Comparison of ENCODE assay signal across 9 mouse cellular contexts in the genomic region with DNA sequence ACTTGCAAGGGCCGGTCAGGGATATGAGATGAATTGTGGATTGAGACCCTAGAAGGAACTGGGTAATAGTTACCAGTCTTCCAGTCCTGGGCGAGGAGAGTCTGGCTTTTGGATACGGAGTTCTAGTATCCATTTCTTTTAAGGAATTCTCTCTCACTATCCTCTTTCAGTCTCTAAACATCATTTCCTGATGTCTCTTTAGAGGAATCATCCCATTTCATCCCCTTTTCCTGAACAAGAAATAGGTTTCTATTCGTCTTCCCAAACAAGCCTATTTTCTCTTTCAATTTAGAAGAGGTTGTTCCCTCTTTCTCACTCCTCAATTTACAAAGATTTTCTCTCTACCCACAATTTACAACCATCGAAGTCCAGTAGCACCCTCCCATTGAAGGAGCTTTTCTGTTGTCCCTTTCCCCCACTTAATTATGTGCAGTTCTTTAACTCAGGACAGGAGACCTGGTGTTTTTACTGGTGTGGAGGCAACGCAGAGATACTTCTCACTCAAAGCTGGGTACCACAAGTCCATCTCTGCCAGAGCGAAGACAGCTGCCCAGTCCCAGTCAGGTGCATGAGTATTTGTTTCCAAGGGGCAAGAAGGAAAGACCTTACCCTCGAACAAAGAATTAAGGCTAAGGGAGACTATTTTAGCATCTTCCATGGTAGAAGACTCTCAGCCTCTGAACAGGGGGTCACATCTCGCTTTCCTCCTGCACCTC. TPM values are rescaled to one million over a fixed set of nuclear protein-coding genes. Genes with fewer than 3 reads are reported as not detected.
DNase-seq lines count a peak whose midpoint lies in the region; ATAC-seq lines count a peak whose summit lies in the region.
"Had no signal": no experiment of that assay in that cellular context is flagged by ENCODE, and none has a peak within 500 bp of the region (broad histone marks: within the 10 kb centered on the region; RNA-seq: fewer than 3 reads in every experiment).

No protein-coding gene starts in this region.

- no peaks in the 10 kb centered on the region for H3K9me3 ChIP-seq in lung, embryonic 15.5 days
- H3K9me3 ChIP-seq in forebrain, embryonic 14.5 days (replicated peaks; ENCODE audit: control insufficient read depth, low read length) = no peaks in the 10 kb centered on the region
- no peaks in the 10 kb centered on the region for H3K9me3 ChIP-seq in liver, embryonic 11.5 days (ENCODE audit: control insufficient read depth, low read length)
- no peaks in the 10 kb centered on the region for H3K9me3 ChIP-seq in stomach, embryonic 14.5 days (ENCODE audit: control insufficient read depth, low read depth, low read length)

- no peak overlapping the region for H3K9ac ChIP-seq in lung, embryonic 15.5 days
- peak overlapping the region; percentile 98 for H3K9ac ChIP-seq in forebrain, embryonic 14.5 days (ENCODE audit: low read length)
- no peak overlapping the region for H3K9ac ChIP-seq in liver, embryonic 11.5 days (ENCODE audit: low read depth, low read length)
- no peak overlapping the region for H3K9ac ChIP-seq in stomach, embryonic 14.5 days (replicated peaks; ENCODE audit: low read depth, low read length)

- no peak for ATAC-seq in lung, embryonic 15.5 days (ENCODE audit: borderline replicate concordance, extremely low read depth, low FRiP score, low TSS enrichment)
- ATAC-seq in forebrain, embryonic 14.5 days = no peak
- no peak for ATAC-seq in liver, embryonic 11.5 days (replicated peaks; ENCODE audit: low FRiP score)
- ATAC-seq in stomach, embryonic 14.5 days (ENCODE audit: insufficient number of reproducible peaks, insufficient read depth, low FRiP score, low read depth) = no peak

- no peak for DNase-seq in lung, postnatal 25 days (ENCODE audit: low spot score)
- no peak for DNase-seq in forebrain, embryonic 14.5 days (ENCODE audit: low spot score)
- DNase-seq in liver, embryonic 11.5 days (ENCODE audit: low spot score) = no peak
- DNase-seq in gastrocnemius, postnatal 14 days = no peak
- DNase-seq in left cerebral cortex, adult 8-10 months (ENCODE audit: low spot score in 2 of 2) = no peak
- DNase-seq in urinary bladder, postnatal 10 days (ENCODE audit: low spot score) = no peak

- H3K4me3 ChIP-seq in lung, embryonic 15.5 days = peak overlapping the region; percentile 45
- peak overlapping the region; percentile 90 for H3K4me3 ChIP-seq in forebrain, embryonic 14.5 days (ENCODE audit: low read depth, low read length)
- H3K4me3 ChIP-seq in liver, embryonic 11.5 days (ENCODE audit: low read depth, low read length) = peak overlapping the region; percentile 48
- H3K4me3 ChIP-seq in stomach, embryonic 14.5 days (ENCODE audit: low read depth, low read length) = peak overlapping the region; percentile 34

- H3K27me3 ChIP-seq in lung, embryonic 15.5 days = peaks cover 99% of the 10 kb centered on the region
- peaks cover 27% of the 10 kb centered on the region for H3K27me3 ChIP-seq in forebrain, embryonic 14.5 days (replicated peaks; ENCODE audit: control insufficient read depth, insufficient read depth, low read length)
- H3K27me3 ChIP-seq in liver, embryonic 11.5 days (replicated peaks; ENCODE audit: control insufficient read depth, insufficient read depth, low read length) = peaks cover 99% of the 10 kb centered on the region
- H3K27me3 ChIP-seq in stomach, embryonic 14.5 days (ENCODE audit: control insufficient read depth, insufficient read depth, low read length) = peaks cover 84% of the 10 kb centered on the region

- no peaks in the 10 kb centered on the region for H3K36me3 ChIP-seq in lung, embryonic 15.5 days
- no peaks in the 10 kb centered on the region for H3K36me3 ChIP-seq in forebrain, embryonic 14.5 days (ENCODE audit: control insufficient read depth, insufficient read depth, low read length)
- H3K36me3 ChIP-seq in liver, embryonic 11.5 days (ENCODE audit: control insufficient read depth, insufficient read depth, low read length) = no peaks in the 10 kb centered on the region
- no peaks in the 10 kb centered on the region for H3K36me3 ChIP-seq in stomach, embryonic 14.5 days (ENCODE audit: control insufficient read depth, insufficient read depth, low read length)

- WGBS in lung, embryonic 15.5 days = 2% methylated on average over 9 of the region's 9 CpGs
- 2% methylated on average over 9 of the region's 9 CpGs for WGBS in forebrain, embryonic 14.5 days
- 2% methylated on average over 9 of the region's 9 CpGs for WGBS in liver, embryonic 11.5 days
- WGBS in stomach, embryonic 14.5 days = 1% methylated on average over 9 of the region's 9 CpGs

- peaks cover 10% of the 10 kb centered on the region for H3K4me1 ChIP-seq in lung, embryonic 15.5 days
- peaks cover 10% of the 10 kb centered on the region for H3K4me1 ChIP-seq in forebrain, embryonic 14.5 days (ENCODE audit: control insufficient read depth, insufficient read depth, low read length)
- peaks cover 3% of the 10 kb centered on the region; the same call in 1 of the 2 replicates for H3K4me1 ChIP-seq in liver, embryonic 11.5 days (replicated peaks; ENCODE audit: control insufficient read depth, insufficient read depth, low read length)
- H3K4me1 ChIP-seq in stomach, embryonic 14.5 days (ENCODE audit: control insufficient read depth, insufficient read depth, low read length) = peaks cover 8% of the 10 kb centered on the region

- intact Hi-C loops in gastrocnemius, postnatal 14 days (cut with DNase I; ENCODE audit: low total_unique reads) = no loop called here

- H3K4me2 ChIP-seq in lung, embryonic 15.5 days = peak overlapping the region; percentile 83
- H3K4me2 ChIP-seq in forebrain, embryonic 14.5 days (ENCODE audit: low read length) = peak overlapping the region; percentile 91
- peak overlapping the region; percentile 54 for H3K4me2 ChIP-seq in liver, embryonic 11.5 days
- H3K4me2 ChIP-seq in stomach, embryonic 14.5 days (replicated peaks; ENCODE audit: low read depth, low read length) = peak overlapping the region; percentile 76

- H3K27ac ChIP-seq in lung, embryonic 15.5 days = no peak overlapping the region
- peak overlapping the region; percentile 97 for H3K27ac ChIP-seq in forebrain, embryonic 14.5 days (ENCODE audit: low read depth, low read length)
- H3K27ac ChIP-seq in liver, embryonic 11.5 days (ENCODE audit: low read depth, low read length) = no peak overlapping the region
- no peak overlapping the region for H3K27ac ChIP-seq in stomach, embryonic 14.5 days (ENCODE audit: low read length)

RNA-seq across cellular contexts. Expression of a gene that starts 1.0 kb away (rescaled TPM):
- polyA plus RNA-seq in lung, embryonic 15.5 days (2015; fragmentation: Nextera tagmentation; extraction: Ambion mirVana) = 0.05 TPM in 1 of 2 replicates, not detected in the other
- polyA plus RNA-seq in forebrain, embryonic 14.5 days (2014; fragmentation: Nextera tagmentation; extraction: Ambion mirVana) = 85.1 and 102 TPM in 2 replicates
- polyA plus RNA-seq in liver, embryonic 11.5 days (2014; fragmentation: Nextera tagmentation; extraction: Ambion mirVana) = 10.5 and 11.0 TPM in 2 replicates
- not detected in 2 replicates for polyA plus RNA-seq in stomach, embryonic 14.5 days (2014; fragmentation: Nextera tagmentation; extraction: Ambion mirVana)
- total RNA-seq in gastrocnemius, postnatal 14 days (2021) = under 1 TPM; 0.23 to 0.29 TPM
- 10 to 100 TPM; 55.7 to 61.8 (median 58.4) TPM for total RNA-seq in left cerebral cortex, adult 8-10 months (2022)
- total RNA-seq: hematopoietic stem cell, adult 5-6 weeks had no signal

RNA-seq across cellular contexts. Expression of a gene that starts 52.9 kb away (rescaled TPM):
- polyA plus RNA-seq in lung, embryonic 15.5 days (2015; fragmentation: Nextera tagmentation; extraction: Ambion mirVana) = 9.9 and 12.0 TPM in 2 replicates
- polyA plus RNA-seq in forebrain, embryonic 14.5 days (2014; fragmentation: Nextera tagmentation; extraction: Ambion mirVana) = 12.9 and 13.9 TPM in 2 replicates
- 10.6 and 11.8 TPM in 2 replicates for polyA plus RNA-seq in liver, embryonic 11.5 days (2014; fragmentation: Nextera tagmentation; extraction: Ambion mirVana)
- polyA plus RNA-seq in stomach, embryonic 14.5 days (2014; fragmentation: Nextera tagmentation; extraction: Ambion mirVana) = 12.2 and 13.7 TPM in 2 replicates
- total RNA-seq in gastrocnemius, postnatal 14 days (2021) = 10 to 100 TPM; 17.5 to 20.4 TPM
- total RNA-seq in left cerebral cortex, adult 8-10 months (2022) = 10 to 100 TPM; 80.4 to 89.2 (median 83.8) TPM

Comparison
In these comparisons a context has a peak if more than half of its experiments do, and no peak if none do; other contexts are left out.
1. H3K4me3 ChIP-seq: peak in every context shown above with its lines; median percentile 90 in forebrain, embryonic 14.5 days; 48 in liver, embryonic 11.5 days; 45 in lung, embryonic 15.5 days; 34 in stomach, embryonic 14.5 days.
2. RNA of a gene that starts 1.0 kb away (polyA plus RNA-seq): 85.1 to 102 TPM in forebrain, embryonic 14.5 days and 10.5 to 11.0 TPM in liver, embryonic 11.5 days; 0.05 TPM in lung, embryonic 15.5 days and not detected in stomach, embryonic 14.5 days; every median in the first group is over 10 times any median in the second.
3. Peak in every context shown above with its lines, with median percentiles within 50 percentile points of each other: H3K4me2 ChIP-seq.